ENCODE assay signal across 8 mouse cellular contexts in the genomic region with DNA sequence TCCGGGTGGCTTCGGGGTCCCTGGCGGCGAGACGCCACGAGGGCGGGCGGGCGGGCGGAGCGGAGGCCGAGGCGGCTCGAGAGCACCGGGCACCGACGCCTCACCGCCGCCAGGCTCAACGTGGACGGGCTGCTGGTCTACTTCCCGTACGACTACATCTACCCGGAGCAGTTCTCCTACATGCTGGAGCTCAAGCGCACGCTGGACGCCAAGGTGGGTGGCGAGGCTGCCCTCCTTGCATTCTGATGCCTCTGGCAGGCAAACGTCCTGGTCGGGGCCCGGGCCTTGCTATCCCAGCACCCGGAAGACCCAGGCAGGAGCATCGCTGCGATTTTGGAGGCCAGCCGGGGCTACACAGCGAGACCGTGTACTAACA. TPM values are rescaled to one million over a fixed set of nuclear protein-coding genes. Genes with fewer than 3 reads are reported as not detected.
DNase-seq lines count a peak whose midpoint lies in the region; ATAC-seq and TF ChIP-seq lines count a peak whose summit lies in the region.

No protein-coding gene starts in this region.

- no peaks in the 10 kb centered on the region for H3K9me3 ChIP-seq in heart, embryonic 12.5 days (replicated peaks)
- H3K9me3 ChIP-seq in ES-E14 (ENCODE audit: control insufficient read depth, insufficient read depth, low read depth, low read length): no peaks in the 10 kb centered on the region
- no peaks in the 10 kb centered on the region for H3K9me3 ChIP-seq in embryonic facial prominence, embryonic 14.5 days (ENCODE audit: control insufficient read depth, low read length)
- H3K9me3 ChIP-seq in intestine, embryonic 15.5 days: no peaks in the 10 kb centered on the region
- H3K9me3 ChIP-seq in midbrain, embryonic 15.5 days: no peaks in the 10 kb centered on the region

- H3K9ac ChIP-seq in heart, embryonic 12.5 days: peak overlapping the region; percentile 91
- peak overlapping the region; percentile 90 for H3K9ac ChIP-seq in ES-E14 (ENCODE audit: insufficient read depth, low read depth, low read length, poor library complexity, severe bottlenecking)
- H3K9ac ChIP-seq in embryonic facial prominence, embryonic 14.5 days (ENCODE audit: low read depth, low read length): peak overlapping the region; percentile 89
- H3K9ac ChIP-seq in intestine, embryonic 15.5 days: peak overlapping the region; percentile 76
- H3K9ac ChIP-seq in midbrain, embryonic 15.5 days: peak overlapping the region; percentile 89

- H3K4me2 ChIP-seq in heart, embryonic 12.5 days: peak overlapping the region; percentile 97
- peak overlapping the region; percentile 88 for H3K4me2 ChIP-seq in embryonic facial prominence, embryonic 14.5 days (ENCODE audit: low read depth, low read length)
- H3K4me2 ChIP-seq in intestine, embryonic 15.5 days (replicated peaks): peak overlapping the region; percentile 78
- H3K4me2 ChIP-seq in midbrain, embryonic 15.5 days: peak overlapping the region; percentile 90

- in situ Hi-C loops in ES-E14 (cut with MboI; ENCODE audit: low sequenced_read_pairs in 2 of 2, unreplicated experiment in 2 of 2): no loop called here

- H3K27me3 ChIP-seq in heart, embryonic 12.5 days (replicated peaks): no peaks in the 10 kb centered on the region
- no peaks in the 10 kb centered on the region for H3K27me3 ChIP-seq in embryonic facial prominence, embryonic 14.5 days (replicated peaks; ENCODE audit: control insufficient read depth, insufficient read depth, low read length)
- no peaks in the 10 kb centered on the region for H3K27me3 ChIP-seq in intestine, embryonic 15.5 days (replicated peaks)
- H3K27me3 ChIP-seq in midbrain, embryonic 15.5 days (replicated peaks): no peaks in the 10 kb centered on the region

- peak; percentile 68 for ATAC-seq in heart, embryonic 12.5 days (ENCODE audit: insufficient number of reproducible peaks, low FRiP score)
- peak; percentile 56 for ATAC-seq in embryonic facial prominence, embryonic 14.5 days (ENCODE audit: low read depth)
- peak; percentile 77 for ATAC-seq in intestine, embryonic 15.5 days
- ATAC-seq in midbrain, embryonic 15.5 days (replicated peaks): peak; percentile 67

- WGBS in heart, embryonic 12.5 days: 0% methylated on average over 36 of the region's 37 CpGs
- 0% methylated on average over 14 of the region's 37 CpGs for WGBS in embryonic facial prominence, embryonic 14.5 days
- WGBS in intestine, embryonic 15.5 days: under 1% methylated on average over 37 of the region's 37 CpGs
- under 1% methylated on average over 35 of the region's 37 CpGs for WGBS in midbrain, embryonic 15.5 days

- peak overlapping the region; percentile 98 for H3K4me3 ChIP-seq in heart, embryonic 12.5 days
- peak overlapping the region; percentile 87 to 91 for H3K4me3 ChIP-seq in ES-E14 (ENCODE audit: insufficient read depth in 1 of 2, low read depth in 1 of 2, low read length in 2 of 2, poor library complexity in 1 of 2, severe bottlenecking in 1 of 2)
- peak overlapping the region; percentile 89 for H3K4me3 ChIP-seq in embryonic facial prominence, embryonic 14.5 days (ENCODE audit: low read depth, low read length)
- peak overlapping the region; percentile 66 for H3K4me3 ChIP-seq in intestine, embryonic 15.5 days (replicated peaks)
- H3K4me3 ChIP-seq in midbrain, embryonic 15.5 days: peak overlapping the region; percentile 97

- peaks cover 53% of the 10 kb centered on the region for H3K36me3 ChIP-seq in heart, embryonic 12.5 days
- peaks cover 25% of the 10 kb centered on the region for H3K36me3 ChIP-seq in ES-E14 (ENCODE audit: control insufficient read depth, insufficient read depth, low read length, poor library complexity, severe bottlenecking)
- H3K36me3 ChIP-seq in embryonic facial prominence, embryonic 14.5 days (ENCODE audit: control insufficient read depth, insufficient read depth, low read length): peaks cover 45% of the 10 kb centered on the region
- H3K36me3 ChIP-seq in intestine, embryonic 15.5 days: peaks cover 16% of the 10 kb centered on the region; the same call in 1 of the 2 replicates
- H3K36me3 ChIP-seq in midbrain, embryonic 15.5 days (replicated peaks): peaks cover 10% of the 10 kb centered on the region

- intact Hi-C loops in heart, postnatal 25 days (cut with DNase I): no loop called here

- peaks cover 21% of the 10 kb centered on the region for H3K4me1 ChIP-seq in heart, embryonic 12.5 days (replicated peaks)
- H3K4me1 ChIP-seq in ES-E14 (ENCODE audit: control insufficient read depth in 2 of 2, insufficient read depth in 2 of 2, low read length in 2 of 2, poor library complexity in 1 of 2): peaks cover 0 to 2% of the 10 kb centered on the region in 2 experiments; a peak in 1 of 4 replicates
- H3K4me1 ChIP-seq in embryonic facial prominence, embryonic 14.5 days (ENCODE audit: control insufficient read depth, insufficient read depth, low read length): peaks cover 9% of the 10 kb centered on the region
- peaks cover 4% of the 10 kb centered on the region for H3K4me1 ChIP-seq in intestine, embryonic 15.5 days (replicated peaks)
- peaks cover 21% of the 10 kb centered on the region for H3K4me1 ChIP-seq in midbrain, embryonic 15.5 days

- H3K27ac ChIP-seq in heart, embryonic 12.5 days (ENCODE audit: poor library complexity, severe bottlenecking): peak overlapping the region; percentile 44; the same call in 1 of the 2 replicates
- no peak overlapping the region for H3K27ac ChIP-seq in ES-E14 (ENCODE audit: insufficient read depth, low read depth, low read length, poor library complexity, severe bottlenecking)
- H3K27ac ChIP-seq in embryonic facial prominence, embryonic 14.5 days (replicated peaks; ENCODE audit: low read depth, low read length): 0 out of 2 replicates have a peak overlapping the region, but pooled peaks have one; percentile 21
- peak overlapping the region; percentile 20; the same call in 1 of the 2 replicates for H3K27ac ChIP-seq in intestine, embryonic 15.5 days
- peak overlapping the region; percentile 69 for H3K27ac ChIP-seq in midbrain, embryonic 15.5 days

- DNase-seq in heart, postnatal 25 days (ENCODE audit: low spot score): no peak
- no peak for DNase-seq in ES-E14 (ENCODE audit: low read depth, low spot score)
- DNase-seq in embryonic facial prominence, embryonic 14.5 days (ENCODE audit: low spot score): no peak
- no peak for DNase-seq in cerebellum, adult 18-20 months
- DNase-seq in MN1 (ENCODE audit: low spot score): no peak

TF ChIP-seq in ES-E14, 5 proteins besides CTCF, POLR2A, EP300 and RAD21:
- no peak for TF ChIP-seq ZNF384 (IDR thresholded peaks at IDR 0.05; ENCODE audit: low read depth, low read length)
- TF ChIP-seq HCFC1 (IDR thresholded peaks at IDR 0.05; ENCODE audit: borderline replicate concordance, insufficient read depth, low read length): no peak
- no peak for TF ChIP-seq CHD2 (IDR thresholded peaks at IDR 0.05; ENCODE audit: low read depth, low read length)
- TF ChIP-seq MAFK (IDR thresholded peaks at IDR 0.05; ENCODE audit: insufficient read depth, low read depth, low read length): no peak
- TF ChIP-seq ZC3H11A (IDR thresholded peaks at IDR 0.05; ENCODE audit: borderline replicate concordance, low read depth, low read length): no peak
TF ChIP-seq in ES-E14: peak in this region for 0.

RNA-seq across cellular contexts. Expression of a gene that starts 0.3 kb away (rescaled TPM):
- 15.9 and 17.5 TPM in 2 replicates for polyA plus RNA-seq in heart, embryonic 12.5 days (2016; fragmentation: Nextera tagmentation; extraction: Ambion mirVana)
- total RNA-seq in heart, postnatal 25 days (2021): 10 to 100 TPM; 10.8 to 12.6 TPM
- 38.8 and 62.6 TPM in 2 replicates for total RNA-seq in ES-E14 (2012; rRNA removed)
- 10.9 and 14.7 TPM in 2 replicates for polyA plus RNA-seq in embryonic facial prominence, embryonic 14.5 days (2014; fragmentation: Nextera tagmentation; extraction: Ambion mirVana)
- polyA plus RNA-seq in intestine, embryonic 15.5 days (2015; fragmentation: Nextera tagmentation; extraction: Ambion mirVana): 16.7 and 17.3 TPM in 2 replicates
- 29.7 and 33.0 TPM in 2 replicates for polyA plus RNA-seq in midbrain, embryonic 15.5 days (2015; fragmentation: Nextera tagmentation; extraction: Ambion mirVana)

RNA-seq across cellular contexts. Expression of a gene that starts 21.8 kb away (rescaled TPM):
- 4.2 and 4.6 TPM in 2 replicates for polyA plus RNA-seq in heart, embryonic 12.5 days (2016; fragmentation: Nextera tagmentation; extraction: Ambion mirVana)
- under 1 TPM; 0.23 to 0.31 TPM for total RNA-seq in heart, postnatal 25 days (2021)
- 10.1 and 19.5 TPM in 2 replicates for total RNA-seq in ES-E14 (2012; rRNA removed)
- polyA plus RNA-seq in embryonic facial prominence, embryonic 14.5 days (2014; fragmentation: Nextera tagmentation; extraction: Ambion mirVana): 10.2 and 15.3 TPM in 2 replicates
- 3.7 and 4.7 TPM in 2 replicates for polyA plus RNA-seq in intestine, embryonic 15.5 days (2015; fragmentation: Nextera tagmentation; extraction: Ambion mirVana)
- 1.4 and 1.5 TPM in 2 replicates for polyA plus RNA-seq in midbrain, embryonic 15.5 days (2015; fragmentation: Nextera tagmentation; extraction: Ambion mirVana)

RNA-seq across cellular contexts. Expression of a gene that starts 22.4 kb away (rescaled TPM):
- polyA plus RNA-seq in heart, embryonic 12.5 days (2016; fragmentation: Nextera tagmentation; extraction: Ambion mirVana): 60.6 and 62.3 TPM in 2 replicates
- 1,000 to 10,000 TPM; 4,463 to 5,048 TPM for total RNA-seq in heart, postnatal 25 days (2021)
- 0.85 and 1.1 TPM in 2 replicates for total RNA-seq in ES-E14 (2012; rRNA removed)
- polyA plus RNA-seq in embryonic facial prominence, embryonic 14.5 days (2014; fragmentation: Nextera tagmentation; extraction: Ambion mirVana): 348 and 732 TPM in 2 replicates
- polyA plus RNA-seq in intestine, embryonic 15.5 days (2015; fragmentation: Nextera tagmentation; extraction: Ambion mirVana): 5.1 and 9.0 TPM in 2 replicates
- not detected in 2 replicates for polyA plus RNA-seq in midbrain, embryonic 15.5 days (2015; fragmentation: Nextera tagmentation; extraction: Ambion mirVana)

RNA-seq across cellular contexts. Expression of a gene that starts 22.6 kb away (rescaled TPM):
- 17.5 and 19.4 TPM in 2 replicates for polyA plus RNA-seq in heart, embryonic 12.5 days (2016; fragmentation: Nextera tagmentation; extraction: Ambion mirVana)
- 10 to 100 TPM; 36.5 to 40.5 TPM for total RNA-seq in heart, postnatal 25 days (2021)
- total RNA-seq in ES-E14 (2012; rRNA removed): 5.3 and 7.4 TPM in 2 replicates
- polyA plus RNA-seq in embryonic facial prominence, embryonic 14.5 days (2014; fragmentation: Nextera tagmentation; extraction: Ambion mirVana): 11.2 and 11.6 TPM in 2 replicates
- polyA plus RNA-seq in intestine, embryonic 15.5 days (2015; fragmentation: Nextera tagmentation; extraction: Ambion mirVana): 3.1 and 4.8 TPM in 2 replicates
- polyA plus RNA-seq in midbrain, embryonic 15.5 days (2015; fragmentation: Nextera tagmentation; extraction: Ambion mirVana): 2.1 and 2.5 TPM in 2 replicates

RNA-seq across cellular contexts. Expression of a gene that starts 22.9 kb away (rescaled TPM):
- polyA plus RNA-seq in heart, embryonic 12.5 days (2016; fragmentation: Nextera tagmentation; extraction: Ambion mirVana): 17.6 and 18.4 TPM in 2 replicates
- total RNA-seq in heart, postnatal 25 days (2021): 1 to 10 TPM; 9.1 to 9.7 TPM
- 18.3 and 26.7 TPM in 2 replicates for total RNA-seq in ES-E14 (2012; rRNA removed)
- 18.8 and 21.6 TPM in 2 replicates for polyA plus RNA-seq in embryonic facial prominence, embryonic 14.5 days (2014; fragmentation: Nextera tagmentation; extraction: Ambion mirVana)
- 21.7 and 23.4 TPM in 2 replicates for polyA plus RNA-seq in intestine, embryonic 15.5 days (2015; fragmentation: Nextera tagmentation; extraction: Ambion mirVana)
- 22.0 and 25.1 TPM in 2 replicates for polyA plus RNA-seq in midbrain, embryonic 15.5 days (2015; fragmentation: Nextera tagmentation; extraction: Ambion mirVana)
